Mouse (Mus musculus) CD8-positive naive resting alpha-beta T cell, adult 2 months (primary cell): ENCODE data around the gene Pole2.
"Not testable (repeated sequence)": the region's sequence is repeated elsewhere in the genome, so short reads cannot be mapped to it uniquely, and the experiment has no call there.

Experiments used
- DNase-seq, 2 experiments: peaks; one replicate each; pipeline ENCODE4 v3.0.0; 2022; ENCODE audit warnings: low read depth in 2 of 2, low spot score in 2 of 2

Gene Pole2

DNA sequence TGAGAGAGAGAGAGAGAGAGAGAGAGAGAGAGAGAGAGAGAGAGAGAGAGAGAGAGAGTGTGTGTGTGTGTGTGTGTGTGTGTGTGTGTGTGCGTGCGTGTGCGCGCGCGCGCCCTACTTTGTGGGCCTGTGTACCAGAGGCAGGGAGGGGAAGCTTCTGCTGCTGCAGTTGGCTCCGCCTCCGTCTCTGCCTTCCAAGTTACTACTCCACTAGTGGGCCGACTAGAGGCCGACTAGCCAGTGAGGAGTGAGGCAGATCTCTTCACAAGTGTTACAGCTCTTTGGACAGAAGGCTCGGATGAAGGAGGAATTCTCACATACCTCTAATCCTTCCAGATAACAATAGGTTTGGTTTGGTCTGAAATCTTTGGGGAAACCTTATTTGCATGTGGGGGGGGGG lies 48.6 kb downstream of the Pole2 start:
- DNase-seq, result no peak

DNA sequence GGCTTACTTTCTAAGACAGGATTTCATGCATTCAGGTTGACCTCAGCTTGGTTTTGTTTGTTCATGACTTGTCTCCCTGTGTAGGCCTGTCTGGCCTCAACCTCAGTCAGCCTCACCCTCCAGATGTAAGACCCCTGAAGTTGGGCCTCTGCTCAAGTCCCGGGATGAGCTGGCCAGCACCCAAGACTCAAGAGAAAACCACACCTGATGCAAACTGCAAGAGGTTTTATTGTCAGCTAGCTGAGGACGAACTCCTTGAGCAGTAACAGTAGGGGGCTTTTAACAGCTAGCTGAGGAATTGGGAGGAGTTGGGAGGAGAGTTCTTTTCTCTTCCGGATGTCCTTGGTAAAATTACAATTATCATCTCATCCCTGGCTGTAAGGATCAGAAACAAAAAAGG lies 50.5 kb downstream of the Pole2 start:
- DNase-seq, result no peak

DNA sequence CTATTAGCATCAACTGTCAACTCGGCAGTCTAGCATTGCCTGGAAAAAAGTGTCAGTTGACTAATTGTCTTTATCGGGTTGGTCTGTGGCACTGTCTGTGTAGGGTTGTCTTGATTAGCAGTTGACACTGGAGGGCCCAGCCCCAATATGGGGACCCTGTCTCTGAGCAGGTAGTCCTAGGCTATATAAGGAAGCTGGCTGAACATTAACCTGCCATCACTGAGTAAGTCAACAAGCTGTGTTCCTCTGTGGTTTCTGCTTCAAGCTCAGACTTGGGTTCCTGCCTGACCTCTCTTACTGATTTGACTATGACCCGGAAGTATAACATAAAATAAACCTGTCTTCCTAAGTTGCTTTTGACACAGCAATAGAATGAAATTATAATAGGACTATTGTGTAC lies 52.0 kb downstream of the Pole2 start:
- DNase-seq, result no peak

DNA sequence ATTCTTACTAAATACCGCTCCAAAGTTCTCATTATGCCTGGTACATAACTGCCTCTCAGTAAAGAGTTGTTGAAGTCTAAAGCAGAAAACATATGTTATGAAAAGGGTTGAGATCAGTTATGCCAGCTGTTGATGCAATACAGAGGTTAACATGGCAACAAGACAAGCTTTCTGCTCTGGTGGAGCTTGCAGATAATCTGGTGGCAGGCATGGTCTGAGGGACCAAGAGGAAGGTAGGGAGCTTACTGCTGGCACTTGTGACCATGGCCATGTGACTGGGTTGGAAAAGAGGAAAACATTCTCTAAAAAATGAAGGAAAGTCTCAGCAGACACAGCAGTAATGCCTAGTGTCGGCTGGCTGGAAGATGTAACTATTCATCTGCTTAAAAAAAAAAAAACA lies 56.7 kb downstream of the Pole2 start:
- no peak for DNase-seq

DNA sequence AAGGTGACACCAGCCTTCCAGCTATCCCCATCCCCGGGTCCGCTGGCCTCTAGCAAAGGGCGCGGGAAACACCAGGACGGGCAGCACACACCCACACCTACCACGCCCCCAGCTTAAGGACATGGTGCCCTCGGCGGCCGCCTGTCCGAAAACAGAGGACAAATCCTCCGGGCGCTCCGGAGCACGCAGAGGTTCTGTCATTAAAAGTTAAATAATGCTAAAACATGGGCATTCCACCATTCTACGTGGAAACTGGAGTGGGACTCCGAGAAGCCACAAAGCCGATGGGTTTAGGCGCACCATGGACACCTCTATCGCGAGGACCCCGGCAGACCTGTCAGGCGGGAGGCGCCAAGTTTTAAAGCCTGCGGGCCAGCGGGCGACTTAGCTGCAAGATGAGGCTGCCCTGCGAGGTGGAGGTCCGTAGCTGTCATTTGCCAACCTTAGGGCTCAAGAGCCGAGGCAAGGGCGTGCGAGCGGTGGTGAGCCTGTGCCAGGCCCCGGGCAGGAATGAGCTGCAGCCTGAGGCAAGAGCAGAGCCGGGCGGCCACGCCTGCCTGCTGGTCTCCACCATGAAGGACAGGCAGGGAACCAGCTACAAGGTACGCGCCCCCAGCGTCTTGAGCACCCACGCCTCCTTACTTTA lies 59.4 kb downstream of the Pole2 start, which contains the start of gene Lrr1:
Gene Lrr1, plus strand, starts transcription at position 354 of the 646 bp plus-strand sequence.
- DNase-seq, result peak; percentile 85 to 89

DNA sequence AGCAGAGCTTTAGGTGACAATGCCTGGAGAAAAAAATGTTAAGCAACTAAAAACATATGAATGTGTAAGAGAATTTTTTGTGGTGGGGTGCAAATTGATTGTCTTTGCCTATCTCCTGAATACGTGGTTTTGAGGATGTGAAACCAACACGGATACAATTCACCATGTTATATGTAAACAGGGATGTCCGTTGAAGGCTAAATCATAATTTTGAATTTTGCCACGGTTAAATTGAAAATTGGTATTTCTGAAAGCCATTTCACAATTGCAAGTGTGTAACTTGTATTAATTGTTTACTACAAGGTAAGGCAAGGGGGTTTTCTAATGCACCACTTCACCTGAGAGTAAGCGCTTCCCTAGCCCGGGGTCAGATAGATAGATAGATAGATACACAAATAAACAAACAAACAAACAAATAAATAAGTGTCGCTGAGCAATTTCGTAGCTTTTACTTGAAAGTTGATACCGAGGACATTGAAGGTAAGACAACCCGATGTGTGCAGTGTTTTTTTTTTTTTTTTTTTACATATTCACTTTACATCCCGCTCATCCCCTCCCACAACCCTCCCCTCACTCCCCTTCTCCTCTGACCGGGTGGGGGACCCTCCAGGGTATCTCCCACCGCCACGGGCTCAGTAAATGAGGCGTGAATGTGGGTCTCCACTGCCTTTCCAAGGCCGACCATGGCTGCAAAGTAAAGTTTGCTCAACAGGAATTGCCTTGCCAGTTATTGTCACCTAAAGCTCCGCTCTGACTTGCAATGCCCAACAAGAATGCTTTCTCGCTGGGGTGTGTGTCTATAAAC lies 60.1 kb downstream of the Pole2 start:
- no peak for DNase-seq

DNA sequence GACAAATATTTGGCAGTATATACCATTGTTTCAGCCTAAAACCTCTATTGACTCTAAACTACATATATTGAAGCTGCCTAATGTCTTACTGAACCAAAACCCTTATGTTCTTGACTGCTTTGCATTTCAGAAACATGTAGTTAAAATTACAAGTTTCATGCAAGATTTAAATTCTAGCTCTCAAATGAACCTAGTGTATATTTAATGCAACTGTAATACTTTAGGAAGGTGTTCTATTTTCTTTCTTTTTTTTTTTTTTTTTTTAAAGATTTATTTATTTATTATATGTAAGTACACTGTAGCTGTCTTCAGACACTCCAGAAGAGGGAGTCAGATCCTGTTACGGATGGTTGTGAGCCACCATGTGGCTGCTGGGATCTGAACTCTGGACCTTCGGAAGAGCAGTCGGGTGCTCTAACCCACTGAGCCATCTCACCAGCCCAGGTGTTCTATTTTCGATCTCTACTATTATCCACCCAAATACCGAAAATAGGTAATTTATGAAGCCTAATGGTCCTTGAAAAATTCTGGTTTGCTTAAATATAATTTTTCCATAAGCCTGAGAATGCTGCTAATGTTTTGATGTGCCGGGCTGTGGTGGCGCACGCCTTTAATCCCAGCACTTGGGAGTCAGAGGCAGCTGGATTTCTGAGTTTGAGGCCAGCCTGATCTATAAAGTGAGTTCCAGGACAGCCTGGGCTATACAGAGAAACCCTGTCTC lies 61.0 kb downstream of the Pole2 start:
- DNase-seq, result not testable (repeated sequence)

DNA sequence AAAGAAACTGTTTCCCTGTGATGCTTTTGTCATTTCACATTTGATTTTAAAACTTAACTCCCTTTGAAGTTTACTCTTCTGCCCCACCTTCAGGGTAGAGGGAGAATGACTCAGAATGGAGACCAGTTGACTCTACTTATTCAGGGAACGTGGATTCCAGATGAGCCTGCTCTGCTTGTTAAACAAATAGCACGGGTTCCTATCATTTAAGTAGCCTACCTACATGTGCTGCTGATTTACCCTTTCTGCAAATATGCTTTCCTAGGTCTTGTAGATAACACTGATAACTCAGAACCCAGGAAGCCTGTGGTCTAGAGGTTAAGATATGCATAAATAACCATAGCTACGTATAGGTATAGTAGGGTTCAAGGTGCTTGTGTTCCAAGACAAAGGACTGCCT lies 63.1 kb downstream of the Pole2 start:
- no peak for DNase-seq

DNA sequence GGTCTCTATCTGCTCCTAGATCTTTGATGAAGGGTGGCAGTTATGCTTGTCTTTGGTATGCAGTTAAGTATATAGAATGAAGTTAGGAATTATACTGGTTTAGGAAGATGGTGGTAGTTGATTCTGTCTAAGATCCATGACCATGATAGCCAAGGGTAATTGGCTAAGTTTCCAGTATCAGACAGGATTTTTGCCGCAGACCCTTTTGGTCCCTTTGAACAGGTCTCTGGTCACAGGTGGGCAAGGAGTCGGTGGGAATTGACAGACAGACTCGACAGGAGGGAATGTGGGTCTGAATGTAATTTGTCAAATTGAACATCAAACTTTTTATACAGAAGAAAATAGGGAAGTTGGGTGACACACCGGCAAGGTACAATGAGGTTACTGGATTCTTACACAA lies 64.4 kb downstream of the Pole2 start:
- not testable (repeated sequence) for DNase-seq

DNA sequence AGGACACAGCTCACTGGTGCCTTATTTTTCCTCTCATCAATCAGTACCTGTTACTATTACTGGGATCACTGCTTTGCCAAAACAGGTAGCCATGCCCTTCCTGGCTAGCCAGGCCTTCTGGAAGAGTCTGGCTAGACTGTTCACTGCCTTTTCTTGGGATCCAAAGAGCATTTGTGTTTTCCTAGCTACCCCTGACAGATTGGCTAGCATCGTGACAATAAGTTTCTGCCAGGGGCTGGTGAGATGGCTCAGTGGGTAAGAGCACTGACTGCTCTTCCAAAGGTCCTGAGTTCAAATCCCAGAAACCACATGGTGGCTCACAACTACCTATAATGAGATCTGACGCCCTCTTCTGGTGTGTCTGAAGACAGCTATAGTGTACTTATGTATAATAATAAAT lies 67.3 kb downstream of the Pole2 start:
- not testable (repeated sequence) for DNase-seq

DNA sequence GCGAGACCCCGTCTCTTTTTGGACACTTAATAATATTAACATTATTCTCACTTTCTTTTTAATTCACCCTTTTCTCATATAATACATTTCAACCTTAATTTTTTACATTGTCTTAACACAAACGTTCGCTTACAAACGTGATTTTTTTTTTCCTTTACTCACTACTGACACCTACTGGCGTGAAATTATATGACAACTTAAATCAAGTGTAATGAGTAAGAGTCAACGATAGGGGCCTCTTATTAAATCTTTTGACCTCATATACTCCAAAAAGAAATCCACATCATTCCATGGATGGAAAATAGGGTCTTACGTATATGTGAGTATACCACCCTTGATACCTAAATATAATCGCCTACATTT lies 68.4 kb downstream of the Pole2 start:
- peak; percentile 36 to 56 for DNase-seq

DNA sequence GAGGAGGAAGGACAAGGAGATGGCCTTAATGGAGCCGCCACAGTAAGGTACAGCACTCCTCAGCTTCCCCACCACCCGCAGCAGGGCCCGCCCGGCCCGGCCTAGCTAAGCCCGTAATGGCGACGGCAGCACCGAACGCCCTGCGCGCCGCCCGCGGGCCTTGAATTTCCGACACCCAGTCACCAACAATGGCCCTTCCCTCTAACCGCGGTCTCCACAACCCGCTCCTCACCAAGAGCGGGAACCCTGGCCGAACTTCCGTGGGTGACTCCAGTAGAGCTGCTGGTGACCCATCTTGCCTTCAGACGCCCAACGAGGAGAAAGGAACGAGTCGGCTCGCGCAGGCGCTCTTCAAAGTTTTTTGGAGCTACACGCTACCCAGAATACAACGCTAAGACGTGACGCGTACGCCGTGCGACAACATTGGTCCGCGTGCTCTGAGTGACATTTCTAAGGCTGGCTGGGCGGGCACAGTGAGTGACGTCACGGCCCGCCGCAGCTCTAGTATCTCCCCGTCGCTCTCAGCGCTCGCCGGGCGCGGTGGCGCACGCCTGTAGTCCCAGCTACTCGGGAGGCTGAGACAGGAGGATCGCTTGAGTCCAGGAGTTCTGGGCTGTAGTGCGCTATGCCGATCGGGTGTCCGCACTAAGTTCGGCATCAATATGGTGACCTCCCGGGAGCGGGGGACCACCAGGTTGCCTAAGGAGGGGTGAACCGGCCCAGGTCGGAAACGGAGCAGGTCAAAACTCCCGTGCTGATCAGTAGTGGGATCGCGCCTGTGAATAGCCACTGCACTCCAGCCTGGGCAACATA lies 69.0 kb downstream of the Pole2 start, which contains the start of gene Rps29:
Gene Rps29, minus strand, starts transcription at position 422 of the 813 bp plus-strand sequence.
- DNase-seq, result peak; percentile 95 to 98

DNA sequence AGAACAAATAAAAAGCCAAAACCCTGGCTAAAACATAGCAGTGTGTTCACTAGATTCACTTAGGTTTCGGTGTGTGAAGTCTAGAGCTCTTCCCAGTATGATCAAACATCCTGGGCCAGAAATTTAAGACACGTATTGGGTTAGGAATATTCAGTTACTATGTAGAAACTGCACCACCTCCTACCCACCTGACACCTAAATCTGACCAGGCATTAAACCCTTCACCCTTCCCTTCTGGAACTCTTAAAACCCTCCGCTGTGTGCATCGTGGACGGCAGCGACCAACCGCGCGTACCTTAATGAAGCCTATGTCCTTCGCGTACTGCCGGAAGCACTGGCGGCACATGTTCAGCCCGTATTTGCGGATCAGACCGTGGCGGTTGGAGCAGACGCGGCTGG lies 69.6 kb downstream of the Pole2 start:
- no peak for DNase-seq

DNA sequence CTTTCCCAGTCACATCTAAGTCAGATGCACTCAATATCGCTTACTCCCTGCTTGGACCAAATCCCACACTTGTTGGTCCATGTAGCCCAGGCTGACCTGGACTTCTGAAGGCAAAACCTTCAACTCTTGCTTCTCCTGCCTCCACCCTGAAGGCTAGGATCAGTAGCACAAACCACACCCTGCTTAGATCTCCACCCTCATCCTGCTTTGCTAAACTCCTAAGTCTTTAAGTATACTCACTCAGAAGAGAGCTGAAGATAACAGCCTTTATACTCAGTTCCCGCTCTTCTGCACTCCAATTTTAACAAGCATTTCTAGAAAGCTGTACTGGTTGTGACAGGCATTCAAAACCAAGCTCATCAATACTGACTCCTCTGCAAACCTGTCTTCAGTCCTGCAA lies 70.9 kb downstream of the Pole2 start:
- DNase-seq, result no peak

DNA sequence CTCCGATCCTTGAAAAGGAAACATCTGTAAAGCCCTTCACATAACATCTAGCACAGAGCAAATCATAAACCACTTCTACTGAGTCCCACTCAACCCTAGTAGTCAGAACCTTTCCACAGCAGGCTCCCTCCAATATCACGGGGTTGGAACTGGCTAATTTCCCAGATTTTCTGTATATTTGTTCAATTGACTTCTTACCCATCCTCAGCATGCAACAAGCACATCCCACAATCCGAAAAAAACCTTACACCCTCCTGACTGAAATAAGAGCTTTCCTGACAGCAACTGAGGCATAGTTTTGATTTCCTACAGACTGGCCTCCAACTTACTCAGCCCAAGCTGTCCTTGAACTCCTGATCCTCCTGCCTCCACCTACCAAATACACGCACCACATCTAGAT lies 71.6 kb downstream of the Pole2 start:
- no peak for DNase-seq

DNA sequence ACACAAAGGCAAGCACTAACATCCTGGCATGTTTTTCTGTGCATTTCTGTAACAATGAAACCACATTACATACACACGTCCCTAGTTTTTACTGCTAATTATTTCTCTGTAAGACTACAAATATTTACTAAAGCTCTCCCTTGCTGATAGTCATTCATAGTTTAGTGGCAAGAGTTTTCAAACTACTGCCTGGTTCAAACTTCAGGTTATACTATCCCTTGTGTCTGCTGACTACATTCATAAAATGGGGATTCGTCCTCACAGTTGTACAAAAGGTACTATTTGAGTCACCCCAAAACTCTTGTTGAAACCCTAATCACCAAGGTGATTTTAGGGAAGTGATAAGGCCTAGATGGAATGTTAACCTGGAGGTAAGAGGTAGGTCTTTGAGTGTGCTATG lies 72.1 kb downstream of the Pole2 start:
- no peak for DNase-seq
